Mouse (Mus musculus) embryonic facial prominence, embryonic 11.5 days (tissue): Measurements from ENCODE around the gene Pcsk5. TPM values are rescaled to one million over a fixed set of nuclear protein-coding genes. Genes with fewer than 3 reads are reported as not detected.
A peak's percentile ranks its signal among the peaks of the same experiment; 100 is the strongest.

ENCODE experiments used
- ATAC-seq: fragments of 200-750 bp; cut with Nextera tagmentation; replicated peaks from 2 replicates; pipeline ENCODE4 v1.8.0; 2017; ENCODE audit warnings: low read depth; ENCODE audit not compliant: insufficient number of reproducible peaks, low FRiP score, low TSS enrichment
- DNase-seq: peaks from one replicate; pipeline ENCODE4 v3.0.0-alpha.2; 2015; ENCODE audit warnings: low spot score
- H3K27ac ChIP-seq: fragments of 300-500 bp; sonication (generic); replicated peaks from 2 replicates; pipeline ENCODE4 v1.5.1; 2014; ENCODE audit warnings: mild to moderate bottlenecking, low read depth, low read length, control low read depth
- H3K27me3 ChIP-seq: fragments of 300-500 bp; sonication (generic); 2 replicates; pipeline ENCODE4 v1.6.1; 2014; ENCODE audit warnings: mild to moderate bottlenecking, low read length, moderate library complexity, mixed read lengths; ENCODE audit not compliant: control insufficient read depth, insufficient read depth
- H3K36me3 ChIP-seq: fragments of 300-500 bp; sonication (generic); replicated peaks from 2 replicates; pipeline ENCODE4 v1.6.1; 2014; ENCODE audit warnings: low read depth, mild to moderate bottlenecking, low read length, moderate library complexity, mixed read lengths; ENCODE audit not compliant: control insufficient read depth, insufficient read depth
- H3K4me1 ChIP-seq: fragments of 300-500 bp; sonication (generic); 2 replicates; pipeline ENCODE4 v1.6.1; 2014; ENCODE audit warnings: low read length, mixed read lengths; ENCODE audit not compliant: control insufficient read depth, insufficient read depth
- H3K4me2 ChIP-seq: fragments of 300-500 bp; sonication (generic); 2 replicates; pipeline ENCODE4 v1.6.1; 2014; ENCODE audit warnings: low read depth, mild to moderate bottlenecking, control low read depth, low read length, moderate library complexity
- H3K4me3 ChIP-seq: fragments of 300-500 bp; sonication (generic); 2 replicates; pipeline ENCODE4 v1.5.1; 2014; ENCODE audit warnings: low read depth, low read length, control low read depth
- H3K9ac ChIP-seq: fragments of 300-500 bp; sonication (generic); replicated peaks from 2 replicates; pipeline ENCODE4 v1.6.1; 2014; ENCODE audit warnings: mild to moderate bottlenecking, control low read depth, low read length
- H3K9me3 ChIP-seq: fragments of 300-500 bp; sonication (generic); replicated peaks from 2 replicates; pipeline ENCODE4 v1.6.1; 2016; ENCODE audit warnings: mild to moderate bottlenecking, low read length, inconsistent platforms, mixed read lengths; ENCODE audit not compliant: control insufficient read depth
- WGBS: fragments of 180-500 bp; shearing (Covaris S2); extraction: QIAGEN DNeasy Blood & Tissue Kit; methylation state at CpG from one replicate; pipeline ENCODE4 v1.1.7; 2014; 5-methylcytosine and 5-hydroxymethylcytosine counted together
- polyA plus RNA-seq: library from polyadenylated mRNA; unstranded; fragments of >200 nt; fragmentation: Nextera tagmentation; extraction: Ambion mirVana; gene quantifications from 2 replicates; pipeline ENCODE4 v1.2.1, GENCODE M21; 2014

The Pcsk5 gene
- polyA plus RNA-seq, 1 experiment from 2014 or later: 17.0 TPM

- Histone ChIP-seq H3K27ac (no peak overlapping the region), H3K36me3 (no peaks in the 10 kb centered on the region), H3K4me3 (no peak overlapping the region), H3K4me1 (no peaks in the 10 kb centered on the region), H3K9me3 (no peaks in the 10 kb centered on the region), H3K4me2 (no peak overlapping the region), H3K9ac (no peak overlapping the region), H3K27me3 (no peaks in the 10 kb centered on the region)
- ATAC-seq (no peak), DNase-seq (no peak)
- WGBS: 81% methylated on average over 7 of the region's 7 CpGs
Measured at GRCm38 (mm10) chr19:17498586-17499235, 338.7 kb downstream of the Pcsk5 start.

GRCm38 (mm10) chr19:17496131-17496530 is 341.3 kb downstream of the Pcsk5 start:
- H3K27me3 ChIP-seq: no peaks in the 10 kb centered on the region
- H3K36me3 ChIP-seq: no peaks in the 10 kb centered on the region
- no peaks in the 10 kb centered on the region for H3K4me1 ChIP-seq
- ATAC-seq (no peak), DNase-seq (no peak)
- no peak overlapping the region for H3K4me3 ChIP-seq
- H3K4me2 ChIP-seq: no peak overlapping the region
- H3K27ac ChIP-seq: no peak overlapping the region
- H3K9ac ChIP-seq: no peak overlapping the region
- no peaks in the 10 kb centered on the region for H3K9me3 ChIP-seq
- 88% methylated on average over 1 of the region's 1 CpGs for WGBS

DNA sequence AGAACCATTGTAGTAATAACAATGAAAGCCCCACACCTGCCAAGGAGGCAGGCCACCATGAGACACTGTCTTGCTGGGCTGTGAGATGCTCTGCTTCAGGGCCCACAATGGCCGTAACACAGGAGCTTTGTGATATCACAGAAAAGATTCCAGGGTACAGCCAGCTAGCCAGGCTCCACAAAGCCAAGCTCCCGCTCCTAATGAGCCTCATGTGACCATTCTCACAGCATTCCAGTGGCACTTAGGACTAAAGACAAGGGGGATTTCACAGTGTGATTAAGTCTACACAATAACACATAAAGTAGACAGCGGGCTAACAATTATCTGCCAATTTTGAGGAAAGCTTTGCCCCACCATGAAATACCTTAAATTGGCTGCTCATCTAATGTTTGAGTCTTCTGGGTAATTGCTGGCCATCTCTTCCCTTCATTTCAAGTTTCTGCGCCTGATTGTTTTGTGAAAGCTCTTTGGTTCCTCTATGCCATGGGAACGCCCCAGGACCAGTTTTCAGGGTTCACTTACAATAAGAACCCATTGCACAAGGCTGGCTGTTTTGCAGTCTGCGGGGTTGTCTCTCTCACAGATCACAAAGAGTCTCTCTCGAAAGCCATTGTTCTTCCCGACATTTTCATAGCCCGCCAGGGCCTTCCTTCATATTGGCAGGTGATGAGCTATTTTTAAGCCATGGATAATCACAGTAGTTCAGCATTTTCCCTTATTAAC is 345.4 kb downstream of the Pcsk5 start:
- H3K4me2 ChIP-seq: no peak overlapping the region
- H3K9ac ChIP-seq: no peak overlapping the region
- 73% methylated on average over 9 of the region's 9 CpGs for WGBS
- ATAC-seq (peak; percentile 59; the same call in 1 of the 2 replicates), DNase-seq (peak; percentile 34)
- no peaks in the 10 kb centered on the region for H3K4me1 ChIP-seq
- H3K27me3 ChIP-seq: no peaks in the 10 kb centered on the region
- H3K4me3 ChIP-seq: no peak overlapping the region
- H3K9me3 ChIP-seq: no peaks in the 10 kb centered on the region
- no peaks in the 10 kb centered on the region for H3K36me3 ChIP-seq
- H3K27ac ChIP-seq: no peak overlapping the region

- Histone ChIP-seq H3K9me3 (no peaks in the 10 kb centered on the region), H3K4me3 (no peak overlapping the region), H3K27me3 (no peaks in the 10 kb centered on the region), H3K27ac (no peak overlapping the region), H3K36me3 (no peaks in the 10 kb centered on the region), H3K4me1 (no peaks in the 10 kb centered on the region), H3K4me2 (no peak overlapping the region), H3K9ac (no peak overlapping the region)
- WGBS: 89% methylated on average over 3 of the region's 3 CpGs
- ATAC-seq: no peak
- DNase-seq: no peak
Measured at GRCm38 (mm10) chr19:17491322-17491721, 346.1 kb downstream of the Pcsk5 start.

GRCm38 (mm10) chr19:17489866-17490141 is 347.6 kb downstream of the Pcsk5 start:
- ATAC-seq (no peak), DNase-seq (no peak)
- Histone ChIP-seq H3K4me3 (no peak overlapping the region), H3K9me3 (no peaks in the 10 kb centered on the region), H3K27ac (no peak overlapping the region), H3K36me3 (no peaks in the 10 kb centered on the region), H3K9ac (no peak overlapping the region), H3K27me3 (no peaks in the 10 kb centered on the region), H3K4me1 (no peaks in the 10 kb centered on the region), H3K4me2 (no peak overlapping the region)
- 76% methylated on average over 3 of the region's 3 CpGs for WGBS

DNA sequence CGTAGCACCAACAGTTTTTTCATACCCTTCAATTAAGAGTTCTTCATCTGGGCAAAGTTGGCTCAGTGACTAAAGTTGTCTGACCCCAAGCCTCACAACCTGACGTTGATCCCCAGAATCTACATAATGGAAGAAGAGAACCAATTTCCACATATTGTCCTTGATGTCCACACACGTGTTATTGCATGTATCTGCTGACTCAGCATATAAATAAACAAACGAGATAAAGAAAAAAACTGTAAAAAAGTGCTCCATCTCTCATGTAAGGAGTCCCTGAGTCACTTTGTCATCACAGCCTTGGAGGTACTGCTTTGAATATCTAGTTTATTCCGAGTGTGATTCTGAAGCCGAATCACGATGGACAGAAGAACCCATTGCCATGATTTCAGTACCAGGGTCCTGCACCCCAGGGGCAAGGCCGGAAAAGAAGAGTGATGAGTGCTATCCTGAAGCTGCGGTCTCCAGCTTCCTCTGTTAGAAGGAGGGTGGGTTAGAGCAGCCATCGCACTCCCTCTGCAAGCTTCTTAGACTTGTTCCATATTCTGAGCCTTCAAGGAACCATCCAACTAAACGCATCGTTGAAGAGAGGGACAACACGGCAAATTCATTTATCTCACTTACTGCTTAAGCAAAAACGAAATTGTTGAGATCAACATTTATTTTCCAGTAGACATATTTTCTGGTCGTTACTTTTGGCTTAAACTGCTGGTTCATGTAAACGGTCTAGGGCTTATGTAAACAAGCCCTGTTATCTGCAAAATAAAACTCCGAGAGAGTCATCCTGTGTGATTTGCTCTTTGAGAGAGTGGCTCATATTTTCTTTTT is 348.2 kb downstream of the Pcsk5 start:
- no peak overlapping the region for H3K9ac ChIP-seq
- H3K4me3 ChIP-seq: no peak overlapping the region
- no peak overlapping the region for H3K4me2 ChIP-seq
- H3K4me1 ChIP-seq: no peaks in the 10 kb centered on the region
- H3K9me3 ChIP-seq: no peaks in the 10 kb centered on the region
- no peaks in the 10 kb centered on the region for H3K27me3 ChIP-seq
- no peaks in the 10 kb centered on the region for H3K36me3 ChIP-seq
- ATAC-seq (no peak), DNase-seq (no peak)
- H3K27ac ChIP-seq: no peak overlapping the region
- 86% methylated on average over 17 of the region's 17 CpGs for WGBS

- Histone ChIP-seq H3K27ac (no peak overlapping the region), H3K4me3 (no peak overlapping the region), H3K4me1 (no peaks in the 10 kb centered on the region), H3K4me2 (no peak overlapping the region), H3K9me3 (no peaks in the 10 kb centered on the region), H3K27me3 (no peaks in the 10 kb centered on the region), H3K36me3 (no peaks in the 10 kb centered on the region), H3K9ac (no peak overlapping the region)
- ATAC-seq (no peak), DNase-seq (no peak)
- 61% methylated on average over 6 of the region's 6 CpGs for WGBS
Measured at GRCm38 (mm10) chr19:17482126-17482790, 355.2 kb downstream of the Pcsk5 start.
